In the genomic region with DNA sequence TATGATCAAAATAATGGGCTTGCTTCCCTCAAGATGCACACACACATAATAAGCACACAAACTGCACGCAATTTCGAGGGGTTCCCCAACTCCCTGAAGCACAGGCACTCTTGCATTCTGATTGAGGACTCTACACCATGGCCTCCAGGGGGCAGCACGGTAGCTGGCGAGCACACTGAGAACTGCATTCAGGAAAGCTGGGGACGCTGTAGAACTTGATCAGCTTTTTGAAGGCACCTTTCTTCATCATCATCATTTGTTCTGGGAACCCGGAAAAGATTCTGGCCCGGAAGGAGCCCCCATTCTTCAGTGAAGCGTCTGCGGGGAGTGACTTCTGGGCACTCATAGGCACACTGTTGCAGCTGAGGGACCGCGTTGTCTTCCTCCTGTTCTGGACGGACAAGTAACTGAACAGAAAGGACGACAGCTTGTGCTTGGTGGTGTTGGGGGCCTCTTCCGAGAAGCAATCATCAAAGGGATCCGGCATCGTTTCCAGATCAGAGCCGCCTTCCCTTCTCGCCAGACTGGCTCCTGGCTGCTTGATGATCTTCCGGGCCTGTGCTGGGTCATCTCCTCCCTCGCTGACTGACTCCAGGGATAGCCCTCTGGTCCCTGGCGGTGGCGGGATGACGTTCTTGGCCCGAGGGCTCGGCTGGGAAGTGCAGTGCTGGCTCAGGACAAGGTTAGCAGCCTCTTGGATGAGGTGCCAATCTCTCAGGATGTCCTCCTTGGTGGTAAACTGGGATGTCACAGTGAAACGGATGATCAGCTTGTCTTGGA, we compare ENCODE assay signal across 9 mouse cellular contexts. TPM values are rescaled to one million over a fixed set of nuclear protein-coding genes. Genes with fewer than 3 reads are reported as not detected.
DNase-seq lines count a peak whose midpoint lies in the region; ATAC-seq lines count a peak whose summit lies in the region.
"Had no signal": no experiment of that assay in that cellular context is flagged by ENCODE, and none has a peak within 500 bp of the region (broad histone marks: within the 10 kb centered on the region; RNA-seq: fewer than 3 reads in every experiment).

No protein-coding gene starts in this region.

- H3K27ac ChIP-seq in brown adipose tissue, adult 24 weeks (replicated peaks; ENCODE audit: low read depth, low read length), result peak overlapping the region; percentile 67
- H3K27ac ChIP-seq in heart, embryonic 15.5 days, result no peak overlapping the region
- H3K27ac ChIP-seq in lung, embryonic 15.5 days, result no peak overlapping the region
- H3K27ac ChIP-seq: macrophage had no signal

- WGBS in heart, embryonic 15.5 days, result 17% methylated on average over 26 of the region's 26 CpGs
- 26% methylated on average over 26 of the region's 26 CpGs for WGBS in lung, embryonic 15.5 days

- peaks cover 16% of the 10 kb centered on the region for H3K4me1 ChIP-seq in brown adipose tissue, adult 24 weeks (ENCODE audit: control insufficient read depth, insufficient read depth, insufficient read length, low read length)
- H3K4me1 ChIP-seq in erythroblast, embryonic 14.5 days (ENCODE audit: control insufficient read depth), result peaks cover 6% of the 10 kb centered on the region
- 0 out of 2 replicates have a peak, but pooled peaks cover 3% of the 10 kb centered on the region for H3K4me1 ChIP-seq in heart, embryonic 15.5 days (replicated peaks)
- H3K4me1 ChIP-seq in lung, embryonic 15.5 days, result no peaks in the 10 kb centered on the region

- DNase-seq in ES-CJ7 (ENCODE audit: low read depth, low spot score), result peak; percentile 78
- DNase-seq in layer of hippocampus, adult 11-12 months (ENCODE audit: low spot score), result peak; percentile 55
- DNase-seq in ovary, postnatal 36 days (ENCODE audit: low spot score), result peak; percentile 66
- peak; percentile 74 to 76 for DNase-seq in thymus, postnatal 36 days

- no peaks in the 10 kb centered on the region for H3K27me3 ChIP-seq in erythroblast, embryonic 14.5 days (ENCODE audit: control insufficient read depth)
- H3K27me3 ChIP-seq in heart, embryonic 15.5 days, result no peaks in the 10 kb centered on the region
- H3K27me3 ChIP-seq in lung, embryonic 15.5 days, result no peaks in the 10 kb centered on the region

- H3K9me3 ChIP-seq in erythroblast, embryonic 14.5 days (ENCODE audit: control insufficient read depth, low read length), result no peaks in the 10 kb centered on the region; the same call in 1 of the 2 replicates
- no peaks in the 10 kb centered on the region for H3K9me3 ChIP-seq in heart, embryonic 15.5 days (replicated peaks)
- no peaks in the 10 kb centered on the region for H3K9me3 ChIP-seq in lung, embryonic 15.5 days

- no peaks in the 10 kb centered on the region for H3K36me3 ChIP-seq in erythroblast, embryonic 14.5 days (ENCODE audit: control insufficient read depth)
- no peaks in the 10 kb centered on the region for H3K36me3 ChIP-seq in heart, embryonic 15.5 days
- H3K36me3 ChIP-seq in lung, embryonic 15.5 days, result no peaks in the 10 kb centered on the region

- peak overlapping the region; percentile 43 for H3K9ac ChIP-seq in heart, embryonic 15.5 days
- H3K9ac ChIP-seq in lung, embryonic 15.5 days, result peak overlapping the region; percentile 43

- peak overlapping the region; percentile 74 for H3K4me2 ChIP-seq in heart, embryonic 15.5 days
- peak overlapping the region; percentile 70 for H3K4me2 ChIP-seq in lung, embryonic 15.5 days

- peak overlapping the region; percentile 50 for H3K4me3 ChIP-seq in brown adipose tissue, adult 24 weeks (ENCODE audit: insufficient read depth, low read depth, low read length)
- peak overlapping the region; percentile 14 for H3K4me3 ChIP-seq in erythroblast, embryonic 14.5 days (replicated peaks)
- peak overlapping the region; percentile 44 for H3K4me3 ChIP-seq in heart, embryonic 15.5 days
- H3K4me3 ChIP-seq in lung, embryonic 15.5 days, result peak overlapping the region; percentile 32

- ATAC-seq in heart, embryonic 15.5 days (replicated peaks; ENCODE audit: insufficient number of reproducible peaks, insufficient read depth, low FRiP score, low read depth), result 0 out of 2 replicates have a peak, but pooled peaks have one; percentile 53
- ATAC-seq in lung, embryonic 15.5 days (ENCODE audit: borderline replicate concordance, extremely low read depth, low FRiP score, low TSS enrichment), result no peak

RNA-seq across cellular contexts. Expression of a gene that starts 25.1 kb away (rescaled TPM):
- 1.4 and 2.1 TPM in 2 replicates for polyA plus RNA-seq in brown adipose tissue, adult 24 weeks (2012; ENCODE audit: insufficient read depth, insufficient read length, missing spikeins)
- polyA plus RNA-seq in erythroblast, embryonic 14.5 days (2012), result 0.28 and 0.80 TPM in 2 replicates
- polyA plus RNA-seq in heart, embryonic 15.5 days (2015; fragmentation: Nextera tagmentation; extraction: Ambion mirVana), result 9.2 and 10.6 TPM in 2 replicates
- 5.4 and 7.4 TPM in 2 replicates for polyA plus RNA-seq in lung, embryonic 15.5 days (2015; fragmentation: Nextera tagmentation; extraction: Ambion mirVana)

RNA-seq across cellular contexts. Expression of a gene that starts 41.8 kb away (rescaled TPM):
- polyA plus RNA-seq in brown adipose tissue, adult 24 weeks (2012; ENCODE audit: insufficient read depth, insufficient read length, missing spikeins), result 53.3 and 74.1 TPM in 2 replicates
- polyA plus RNA-seq in erythroblast, embryonic 14.5 days (2012), result not detected in 2 replicates
- polyA plus RNA-seq in heart, embryonic 15.5 days (2015; fragmentation: Nextera tagmentation; extraction: Ambion mirVana), result 0.24 and 1.1 TPM in 2 replicates
- polyA plus RNA-seq in lung, embryonic 15.5 days (2015; fragmentation: Nextera tagmentation; extraction: Ambion mirVana), result 1.3 and 1.5 TPM in 2 replicates
- polyA plus RNA-seq: macrophage had no signal

Comparison
In these comparisons a context has a peak if more than half of its experiments do, and no peak if none do; other contexts are left out.
1. RNA of a gene that starts 41.8 kb away (polyA plus RNA-seq): 53.3 to 74.1 TPM in brown adipose tissue, adult 24 weeks; 1.3 to 1.5 TPM in lung, embryonic 15.5 days, 0.24 to 1.1 TPM in heart, embryonic 15.5 days and not detected in erythroblast, embryonic 14.5 days; every median in the first group is over 10 times any median in the second.
2. Peak in every context shown above with its lines, with median percentiles within 50 percentile points of each other: DNase-seq and H3K4me3 ChIP-seq.